Comparison of ENCODE assay signal across 7 mouse cellular contexts in the genomic region with DNA sequence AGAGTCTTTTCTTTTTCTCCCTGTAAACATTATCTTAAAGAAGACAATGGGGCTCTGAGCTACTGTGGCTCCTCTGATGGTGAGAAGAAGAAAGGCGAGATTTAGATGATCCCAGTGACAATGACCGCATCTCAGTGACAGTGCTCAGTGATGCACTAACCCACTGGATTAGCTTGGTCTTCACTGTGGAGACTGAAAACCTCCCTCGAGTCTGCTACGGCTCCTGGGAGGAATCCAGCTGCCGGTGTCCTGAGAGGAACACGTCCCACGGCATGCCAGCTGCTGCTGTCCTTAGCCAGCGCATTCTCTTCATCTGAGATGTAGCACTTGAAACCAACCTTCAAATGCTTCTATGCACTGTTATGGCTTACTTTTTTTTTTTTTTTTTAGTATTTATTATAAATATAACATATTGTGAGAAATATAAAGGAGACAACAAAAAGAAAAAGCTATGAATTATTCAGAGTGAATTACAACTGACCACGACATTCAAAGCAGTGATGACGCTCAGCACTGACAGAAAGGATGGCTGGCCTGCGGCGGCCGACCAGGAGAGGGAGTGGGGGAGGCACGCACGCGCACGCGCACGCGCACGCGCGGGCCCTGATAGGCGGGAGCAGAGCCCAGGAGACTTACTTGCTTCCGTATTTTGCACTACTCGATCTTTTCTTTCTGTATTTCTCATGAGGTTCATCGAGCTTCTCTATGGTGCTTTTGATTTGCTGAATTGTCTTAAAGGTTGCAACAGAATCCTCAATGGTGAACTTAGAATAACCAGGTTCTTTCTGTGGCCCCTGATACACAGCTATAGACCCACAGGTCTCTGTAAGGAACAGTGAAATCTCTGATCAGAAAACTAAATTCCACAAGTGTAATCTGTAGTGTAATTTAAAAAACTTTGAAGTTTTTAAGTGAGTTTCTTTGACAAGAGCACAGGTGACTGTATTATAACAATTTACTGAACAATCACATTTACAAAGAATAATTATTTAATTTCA. TPM values are rescaled to one million over a fixed set of nuclear protein-coding genes. Genes with fewer than 3 reads are reported as not detected.
A peak's percentile ranks its signal among the peaks of the same experiment; 100 is the strongest.
DNase-seq lines count a peak whose midpoint lies in the region; ATAC-seq and TF ChIP-seq lines count a peak whose summit lies in the region.

No protein-coding gene starts in this region.

- no peaks in the 10 kb centered on the region for H3K27me3 ChIP-seq in forebrain, postnatal 0 days (ENCODE audit: insufficient read depth, low read length)
- no peaks in the 10 kb centered on the region for H3K27me3 ChIP-seq in hindbrain, embryonic 12.5 days
- no peaks in the 10 kb centered on the region for H3K27me3 ChIP-seq in limb, embryonic 10.5 days (ENCODE audit: low read depth, poor library complexity, severe bottlenecking)

- H3K36me3 ChIP-seq in forebrain, postnatal 0 days (ENCODE audit: insufficient read depth), result peaks cover 28% of the 10 kb centered on the region
- peaks cover 21% of the 10 kb centered on the region for H3K36me3 ChIP-seq in hindbrain, embryonic 12.5 days
- peaks cover 44% of the 10 kb centered on the region for H3K36me3 ChIP-seq in limb, embryonic 10.5 days

- no peak overlapping the region for H3K27ac ChIP-seq in forebrain, postnatal 0 days (ENCODE audit: low read depth, low read length)
- peak overlapping the region; percentile 62; the same call in 1 of the 2 replicates for H3K27ac ChIP-seq in hindbrain, embryonic 12.5 days
- H3K27ac ChIP-seq in limb, embryonic 10.5 days, result no peak overlapping the region

- no peaks in the 10 kb centered on the region for H3K9me3 ChIP-seq in forebrain, postnatal 0 days (ENCODE audit: low read length)
- no peaks in the 10 kb centered on the region for H3K9me3 ChIP-seq in hindbrain, embryonic 12.5 days (replicated peaks)
- no peaks in the 10 kb centered on the region for H3K9me3 ChIP-seq in limb, embryonic 10.5 days (replicated peaks)

- no peak overlapping the region for H3K4me3 ChIP-seq in forebrain, postnatal 0 days (ENCODE audit: low read depth, low read length)
- H3K4me3 ChIP-seq in hindbrain, embryonic 12.5 days, result peak overlapping the region; percentile 11
- H3K4me3 ChIP-seq in limb, embryonic 10.5 days, result peak overlapping the region; percentile 15; the same call in 1 of the 2 replicates

- peak; percentile 91 for ATAC-seq in forebrain, postnatal 0 days
- ATAC-seq in hindbrain, embryonic 12.5 days (ENCODE audit: low FRiP score), result peak; percentile 89
- ATAC-seq in megakaryocyte-erythroid progenitor cell, adult 5-6 weeks (replicated peaks; ENCODE audit: low FRiP score, low TSS enrichment, poor library complexity, severe bottlenecking), result peak; percentile 98

- no peaks in the 10 kb centered on the region for H3K4me1 ChIP-seq in forebrain, postnatal 0 days (ENCODE audit: insufficient read depth)
- H3K4me1 ChIP-seq in hindbrain, embryonic 12.5 days, result no peaks in the 10 kb centered on the region
- H3K4me1 ChIP-seq in limb, embryonic 10.5 days, result 0 out of 2 replicates have a peak, but pooled peaks cover 4% of the 10 kb centered on the region

- TF ChIP-seq CTCF in forebrain, postnatal 0 days (IDR thresholded peaks at IDR 0.05; ENCODE audit: low read depth), result peak; percentile 62

- peak; percentile 86 for DNase-seq in adrenal gland, postnatal 14 days
- DNase-seq in cerebellum, adult 9-11 months, result peak; percentile 78
- DNase-seq in forebrain, postnatal 0 days, result peak; percentile 74
- DNase-seq in limb, embryonic 10.5 days (ENCODE audit: low spot score), result peak; percentile 84
- peak; percentile 35 to 38 for DNase-seq in right cerebral cortex, adult 2 months (ENCODE audit: low spot score in 2 of 2)

- 27% methylated on average over 27 of the region's 27 CpGs for WGBS in forebrain, postnatal 0 days
- 31% methylated on average over 27 of the region's 27 CpGs for WGBS in hindbrain, embryonic 12.5 days
- 33% methylated on average over 27 of the region's 27 CpGs for WGBS in limb, embryonic 10.5 days

- peak overlapping the region; percentile 8; the same call in 1 of the 2 replicates for H3K4me2 ChIP-seq in forebrain, postnatal 0 days (ENCODE audit: low read depth)
- peak overlapping the region; percentile 41 for H3K4me2 ChIP-seq in hindbrain, embryonic 12.5 days (replicated peaks)

- H3K9ac ChIP-seq in forebrain, postnatal 0 days, result no peak overlapping the region
- no peak overlapping the region for H3K9ac ChIP-seq in hindbrain, embryonic 12.5 days

RNA-seq across cellular contexts. Expression of a gene that starts 18.9 kb away (rescaled TPM):
- not detected in 2 replicates for total RNA-seq in adrenal gland, postnatal 14 days (2021)
- 0.33 and 0.38 TPM in 2 replicates for total RNA-seq in forebrain, postnatal 0 days (2014; rRNA removed)
- 0.14 and 0.52 TPM in 2 replicates for polyA plus RNA-seq in forebrain, postnatal 0 days (2015; fragmentation: Nextera tagmentation; extraction: Ambion mirVana)
- polyA plus RNA-seq in hindbrain, embryonic 12.5 days (2016; fragmentation: Nextera tagmentation; extraction: Ambion mirVana), result 0.52 and 0.61 TPM in 2 replicates
- polyA plus RNA-seq in limb, embryonic 10.5 days (2016; fragmentation: Nextera tagmentation; extraction: Ambion mirVana), result not detected in 2 replicates
- not detected in 2 replicates for total RNA-seq in megakaryocyte-erythroid progenitor cell, adult 5-6 weeks (2014; fragmentation: Nextera tagmentation)
- not detected in 2 replicates for total RNA-seq in megakaryocyte-erythroid progenitor cell, adult 5-6 weeks (2017)
